Mouse (Mus musculus) left cerebral cortex, postnatal 25 days (tissue): ENCODE results near the gene Gm5244. TPM values are rescaled to one million over a fixed set of nuclear protein-coding genes. Genes with fewer than 3 reads are reported as not detected.

Experiments
- DNase-seq, 2 experiments: peaks; one replicate each; pipeline ENCODE4 v3.0.0; 2022; ENCODE audit warnings: low spot score in 2 of 2, mixed read lengths in 1 of 2
- intact Hi-C: fragments of 180-260 bp; cut with DNase I; formaldehyde crosslinking; loops from one replicate; pipeline ENCODE4 v1.15.1; 2025
- total RNA-seq, 2 experiments: library from RNA; stranded (reverse); gene quantifications; 2 replicates each; pipeline ENCODE4 v1.2.3; 2021

The Gm5244 gene
- not detected for total RNA-seq

DNA sequence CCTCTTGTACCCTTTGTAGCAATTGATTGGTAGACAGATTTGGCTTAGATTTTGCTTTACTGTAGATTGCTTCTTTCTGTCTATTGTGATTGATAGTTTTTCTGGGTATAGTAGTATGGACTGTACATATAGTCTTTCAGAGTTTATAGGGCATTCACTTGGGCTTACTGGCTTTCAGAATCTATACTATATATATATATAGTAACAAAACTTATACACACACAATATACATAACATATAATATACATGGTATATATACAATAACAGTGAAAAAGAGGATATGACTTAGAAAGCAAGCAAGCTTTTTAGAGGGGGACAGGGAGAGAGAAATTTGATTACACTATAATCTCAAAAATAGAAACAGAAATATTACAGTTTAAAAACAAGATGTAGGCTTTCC is at the start of gene Gm5244:
Gene Gm5244 (plus strand): TSS at position 301 of the 400 bp plus-strand sequence.
- intact Hi-C loops: no loop called here
- DNase-seq: no peak

DNA sequence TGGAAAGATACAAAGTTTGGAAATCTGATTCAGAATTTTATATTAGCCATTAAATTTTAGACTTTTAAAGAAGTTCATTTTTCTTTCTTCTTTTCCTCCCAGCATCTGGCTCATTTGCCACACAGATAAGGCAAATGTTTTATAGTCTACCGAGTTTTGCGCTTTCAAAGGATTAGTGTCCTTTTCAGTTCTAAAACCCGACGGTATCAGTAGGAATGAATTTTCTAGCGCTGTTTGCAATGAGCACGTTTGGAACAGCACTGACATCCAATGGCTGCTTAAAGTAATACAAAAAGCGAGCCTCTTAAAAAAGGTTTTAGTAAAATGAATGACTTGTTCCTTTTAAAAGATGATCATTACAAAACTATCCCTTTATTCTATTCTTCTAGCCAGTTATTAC is 49.4 kb upstream of the Gm5244 start:
- DNase-seq: peak in 1 of 2 experiments; percentile 47
- intact Hi-C loops: loop anchor here (2.0 to 5.0 kb wide), 3 partner anchors 200 to 295 kb away; partner anchors contain the start of genes Dtx4 and Gm4952

DNA sequence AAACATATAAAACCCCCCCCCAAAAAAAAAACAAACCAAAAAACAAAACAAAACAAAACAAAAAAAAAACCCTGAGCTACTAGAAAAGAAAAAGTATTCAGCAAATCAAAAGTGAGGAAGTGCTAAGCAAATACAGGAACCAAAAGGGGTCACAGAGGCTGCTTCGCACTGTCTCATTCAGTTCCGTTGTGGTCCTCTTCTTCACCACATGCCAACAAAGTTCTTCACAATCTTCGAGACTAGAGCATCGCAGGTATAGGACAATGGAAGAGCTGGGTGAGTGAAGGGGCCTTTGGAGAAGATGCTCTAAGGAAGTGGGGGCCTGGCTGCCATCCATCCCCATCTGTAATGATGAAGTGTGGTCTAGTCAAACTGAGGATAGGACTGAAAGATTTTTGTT is 48.1 kb upstream of the Gm5244 start:
- intact Hi-C loops: loop anchor here (5.0 kb wide), 2 partner anchors 201 to 296 kb away; partner anchors contain the start of genes Dtx4 and Gm4952
- no peak for DNase-seq

DNA sequence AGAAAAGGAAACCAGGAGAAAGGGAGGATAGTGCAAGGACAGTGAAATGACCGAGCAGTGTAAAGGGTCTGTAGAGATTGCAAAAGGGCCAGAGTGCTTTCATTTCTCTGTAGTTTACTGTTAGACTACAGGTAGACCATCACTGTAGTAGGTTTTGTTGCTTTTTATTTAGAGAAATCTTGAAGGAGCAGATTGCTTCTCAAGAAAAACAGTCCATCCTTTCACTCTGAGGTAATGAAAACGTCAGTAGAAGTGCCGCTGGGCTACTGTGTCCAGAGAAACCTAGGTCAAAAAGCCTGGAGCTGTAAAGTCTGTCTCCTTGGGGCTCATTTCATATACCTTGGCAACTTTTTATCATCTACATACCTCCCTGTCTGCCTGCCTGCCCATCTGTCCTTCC is 47.4 kb upstream of the Gm5244 start:
- intact Hi-C loops: loop anchor here (5.0 kb wide), 2 partner anchors 202 to 297 kb away; partner anchors contain the start of genes Dtx4 and Gm4952
- DNase-seq: no peak

DNA sequence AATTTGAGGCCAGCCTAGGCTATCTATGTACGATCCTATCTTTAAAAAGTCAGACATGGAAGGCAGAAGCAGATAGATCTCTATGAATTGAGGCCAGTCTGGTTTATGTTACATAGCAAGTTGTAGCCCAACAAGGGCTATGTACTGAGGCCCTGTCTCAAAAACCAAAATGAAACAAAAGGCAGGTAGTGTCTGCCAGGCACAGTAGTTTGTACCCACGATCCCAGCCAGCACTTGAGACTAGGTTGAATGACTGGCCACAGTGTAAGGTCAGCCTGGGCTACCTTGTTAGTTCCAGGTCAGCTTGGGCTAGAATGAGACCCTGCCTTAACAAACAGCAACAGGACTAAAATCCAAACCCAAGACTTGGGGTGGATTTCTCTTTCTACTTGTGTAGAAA is 45.9 kb upstream of the Gm5244 start:
- no peak for DNase-seq
- intact Hi-C loops: no loop called here

DNA sequence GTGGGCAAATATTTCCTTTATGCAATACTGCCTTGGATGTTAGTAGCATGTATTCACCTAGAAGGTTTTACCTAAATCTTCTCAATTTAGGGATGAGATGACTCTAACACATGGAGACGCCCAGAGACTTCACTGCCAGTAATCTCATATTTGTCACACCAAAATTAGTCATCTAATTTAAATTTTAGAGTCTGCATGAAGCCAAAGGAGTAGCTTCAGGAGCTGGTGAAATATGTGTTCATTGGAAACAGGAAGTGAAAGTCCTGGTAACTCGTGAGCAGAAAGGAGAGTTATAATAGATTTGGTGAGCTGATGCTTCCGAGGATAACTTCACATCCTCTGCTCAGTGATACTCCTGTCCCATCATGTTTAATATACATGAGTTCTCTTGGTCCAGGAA is 45.4 kb upstream of the Gm5244 start:
- intact Hi-C loops: no loop called here
- peak in 1 of 2 experiments; percentile 26 for DNase-seq

DNA sequence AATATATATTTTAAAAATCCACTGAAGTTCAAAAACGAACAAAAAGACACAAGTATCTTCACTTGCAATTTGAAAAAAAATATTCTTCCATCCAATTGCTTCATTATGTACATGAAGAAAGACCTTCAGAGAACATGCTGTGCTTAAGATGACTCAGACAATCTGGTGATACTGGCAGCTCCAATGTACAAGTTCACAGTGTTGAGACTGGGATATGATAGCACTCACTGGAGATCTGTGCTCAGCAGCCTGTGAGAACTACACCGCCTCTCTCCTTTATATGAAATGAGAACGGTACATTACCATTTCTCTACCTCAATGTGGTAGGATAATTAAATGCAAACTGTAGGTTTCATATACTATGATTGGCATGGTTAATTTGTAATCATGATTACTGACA is 43.7 kb upstream of the Gm5244 start:
- intact Hi-C loops: no loop called here
- DNase-seq: peak; percentile 44 to 90

DNA sequence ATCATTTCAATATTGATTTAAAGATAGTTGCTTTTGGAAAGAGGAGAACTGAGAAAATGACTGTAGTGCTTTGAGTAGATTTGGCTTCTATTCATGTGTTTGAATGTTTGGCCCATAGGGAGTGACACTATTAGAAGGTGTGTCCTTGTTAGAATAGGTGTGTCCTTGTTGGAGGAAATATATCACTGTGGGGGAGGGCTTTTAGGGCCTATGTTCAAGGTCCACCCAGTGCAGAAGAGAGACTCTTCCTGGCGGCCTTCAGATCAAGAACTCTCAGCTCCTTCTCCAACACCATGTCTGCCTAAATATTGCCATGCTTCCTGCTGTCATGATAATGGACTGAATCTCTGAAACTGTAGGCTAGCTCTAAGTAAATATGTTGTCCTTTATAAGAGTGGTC is 42.2 kb upstream of the Gm5244 start:
- no peak for DNase-seq
- intact Hi-C loops: no loop called here

DNA sequence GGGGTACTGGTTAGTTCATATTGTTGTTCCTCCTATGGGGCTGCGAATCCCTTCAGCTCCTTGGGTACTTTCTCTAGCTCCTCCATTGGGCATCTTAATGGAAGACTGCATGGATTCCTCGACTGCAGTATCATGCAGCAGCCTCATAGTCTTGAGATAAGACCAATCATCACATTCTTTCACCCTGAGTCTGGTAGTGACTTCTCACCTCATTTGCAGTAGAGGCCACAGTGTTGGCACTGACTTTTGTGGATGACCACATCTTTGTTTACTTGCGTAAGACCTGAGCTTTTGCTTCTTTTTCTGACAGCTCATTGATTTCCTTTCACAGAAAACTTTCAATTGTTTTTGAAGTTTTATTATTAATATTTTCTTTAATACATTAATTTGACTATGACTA is 40.8 kb upstream of the Gm5244 start:
- intact Hi-C loops: no loop called here
- no peak for DNase-seq

DNA sequence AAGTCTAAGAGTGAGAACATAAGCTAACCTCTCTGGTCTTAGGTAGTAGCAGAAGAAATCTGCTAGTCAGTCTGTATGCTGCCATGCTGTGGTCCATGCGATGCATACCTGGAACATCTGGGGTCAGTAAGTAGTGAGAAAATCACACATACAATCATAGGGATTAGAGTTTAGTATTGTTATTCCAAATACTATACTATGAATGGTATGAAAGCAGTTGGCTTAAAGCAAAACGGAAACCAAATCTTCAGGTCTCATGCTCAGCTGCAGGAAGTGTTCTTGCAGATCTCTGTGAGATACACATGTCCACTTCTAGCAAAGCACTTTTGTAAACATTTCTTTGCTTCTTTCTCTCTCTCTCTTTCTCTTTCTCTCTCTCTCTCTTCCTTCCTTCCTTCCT is 40.3 kb upstream of the Gm5244 start:
- no peak for DNase-seq
- intact Hi-C loops: no loop called here

DNA sequence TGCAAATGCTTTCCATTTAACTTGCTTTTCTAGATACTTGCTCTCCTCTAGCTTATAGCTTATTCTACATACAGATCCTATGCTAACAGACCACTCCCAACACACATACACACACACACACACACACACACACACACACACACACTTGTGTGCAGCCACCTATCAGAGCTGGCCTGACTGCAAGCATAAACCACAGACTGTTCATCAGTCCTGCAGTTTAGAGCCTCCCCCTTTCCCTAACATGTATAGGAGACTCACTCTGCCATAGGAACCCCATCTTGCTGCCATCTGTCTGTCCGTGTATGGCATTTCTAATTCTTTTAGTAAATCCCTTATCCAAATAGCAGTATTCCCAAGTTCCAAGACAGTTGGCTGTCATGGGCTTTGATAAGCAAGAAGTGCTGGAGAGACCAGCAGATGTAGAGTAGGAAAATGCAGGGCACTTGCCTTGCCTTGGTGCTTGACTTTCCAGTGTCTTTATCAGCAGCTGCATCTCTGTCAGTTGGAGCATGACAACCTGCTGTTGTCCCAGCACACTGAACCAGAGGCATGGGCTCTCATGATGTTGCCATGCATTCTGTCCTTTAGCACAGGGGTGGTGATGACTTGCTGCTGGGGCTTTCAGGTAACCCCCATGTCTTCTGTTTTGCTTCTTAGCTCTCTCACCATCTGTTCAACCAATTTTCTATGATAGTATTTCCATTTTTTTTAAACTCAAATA is 33.7 kb upstream of the Gm5244 start:
- intact Hi-C loops: no loop called here
- no peak for DNase-seq

DNA sequence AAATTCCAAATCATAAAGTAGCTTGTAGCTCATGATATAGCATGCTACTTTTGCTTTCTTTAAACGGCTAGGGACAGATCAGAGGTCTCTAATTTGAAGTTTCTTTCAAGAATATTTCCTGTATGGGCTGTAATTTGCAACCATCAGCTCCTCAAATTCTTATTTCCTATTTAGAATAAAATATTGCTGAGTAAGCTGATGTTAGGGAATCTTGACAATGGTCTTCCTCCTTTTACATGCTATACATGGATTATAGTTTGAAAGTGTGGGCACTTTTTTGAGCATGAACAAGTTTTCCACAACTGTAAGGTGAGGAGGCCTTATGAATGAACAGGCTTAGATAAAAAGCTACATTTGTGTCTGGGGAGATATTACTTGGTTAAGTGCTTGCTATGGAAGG is 32.6 kb upstream of the Gm5244 start:
- intact Hi-C loops: no loop called here
- DNase-seq: no peak

DNA sequence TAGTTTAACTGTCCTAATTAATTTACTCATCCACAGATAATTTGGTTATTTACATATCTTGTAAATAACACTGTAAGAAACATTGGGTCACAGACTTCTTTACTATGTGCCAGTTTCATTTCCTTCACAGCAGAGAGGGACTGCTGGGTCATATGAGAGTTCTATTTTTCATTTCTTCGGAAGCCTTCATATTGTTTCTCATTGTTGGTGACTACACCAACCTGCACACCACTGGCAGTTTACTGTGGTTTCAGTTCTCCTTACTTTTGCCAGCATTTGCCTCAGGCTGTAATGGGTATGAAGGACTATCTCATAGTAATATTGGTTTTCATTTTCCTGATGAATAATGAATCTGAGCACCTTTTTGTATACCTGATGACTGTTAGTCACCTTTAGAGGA is 28.0 kb upstream of the Gm5244 start:
- intact Hi-C loops: loop anchor here (5.0 kb wide), 1 partner anchor 301 kb away; no protein-coding TSS in a partner anchor

DNA sequence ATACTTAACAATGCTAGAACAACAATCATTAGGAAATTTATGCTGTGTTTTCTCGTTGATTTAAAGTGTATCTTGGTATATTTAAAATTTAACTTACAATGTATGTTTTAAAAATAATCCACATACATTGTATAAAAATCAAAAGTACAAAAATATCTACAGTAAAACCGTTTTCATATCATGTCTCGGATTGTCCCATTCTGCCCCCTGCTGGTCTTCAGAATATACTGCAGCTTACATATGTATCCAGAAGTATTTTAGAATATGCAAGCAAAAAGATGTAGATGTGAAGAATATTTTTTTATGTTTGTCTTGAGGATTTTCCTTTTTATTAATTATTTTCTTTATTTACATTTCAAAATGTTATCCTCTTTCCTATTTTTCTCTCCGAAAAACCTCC is 26.1 kb upstream of the Gm5244 start:
- intact Hi-C loops: no loop called here
- DNase-seq: peak; percentile 19 to 32

More for the DNA sequence above, 28.0 kb upstream of the Gm5244 start:
- DNase-seq: no peak

DNA sequence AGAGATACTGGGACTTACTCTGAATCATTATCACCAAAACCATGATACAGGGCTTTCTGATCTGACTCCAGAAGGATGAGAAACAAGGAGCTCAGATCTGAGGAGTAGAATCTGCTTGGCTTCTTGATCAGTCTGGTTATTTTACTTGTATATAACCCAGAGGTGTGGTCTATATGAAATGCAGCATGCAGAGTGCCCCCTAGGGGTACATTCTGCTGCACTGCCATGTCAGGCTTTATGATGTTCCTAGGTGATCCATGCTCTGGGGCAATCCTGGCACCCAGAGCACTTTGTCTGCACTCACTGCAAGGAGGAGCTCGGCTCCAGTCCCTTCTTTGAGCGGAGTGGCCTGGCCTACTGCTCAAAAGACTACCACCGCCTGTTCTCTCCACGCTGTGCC is 21.9 kb upstream of the Gm5244 start:
- intact Hi-C loops: no loop called here
- DNase-seq: no peak

DNA sequence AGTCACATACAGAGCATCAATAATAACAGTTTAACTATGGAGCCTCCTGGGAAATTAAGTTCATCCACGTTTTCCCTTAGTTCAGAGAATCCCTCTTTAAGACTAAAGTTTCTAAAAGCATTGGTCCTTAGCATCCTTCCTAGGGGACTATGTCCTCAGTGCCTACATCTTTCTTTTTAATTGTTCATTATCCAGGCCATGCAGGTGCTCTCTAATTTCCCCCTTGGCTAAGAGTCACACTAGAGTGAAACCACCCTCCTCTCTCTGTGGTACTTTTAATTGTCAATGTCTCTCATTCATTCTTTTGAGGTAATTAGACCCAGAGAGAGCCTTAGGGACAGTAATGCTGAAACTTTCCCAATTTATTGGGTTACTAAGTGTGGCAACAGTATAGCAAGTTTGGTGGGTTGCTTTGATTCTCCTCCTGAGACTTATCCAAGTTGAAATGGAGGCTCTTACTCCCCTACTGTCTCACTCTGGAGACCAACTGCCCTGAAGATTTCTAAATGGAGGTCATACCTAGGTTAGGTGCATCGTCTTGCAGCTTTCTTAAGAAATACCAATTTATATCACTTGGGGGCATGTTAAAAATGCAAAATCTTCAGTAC is 15.6 kb upstream of the Gm5244 start:
- no peak for DNase-seq
- intact Hi-C loops: no loop called here

DNA sequence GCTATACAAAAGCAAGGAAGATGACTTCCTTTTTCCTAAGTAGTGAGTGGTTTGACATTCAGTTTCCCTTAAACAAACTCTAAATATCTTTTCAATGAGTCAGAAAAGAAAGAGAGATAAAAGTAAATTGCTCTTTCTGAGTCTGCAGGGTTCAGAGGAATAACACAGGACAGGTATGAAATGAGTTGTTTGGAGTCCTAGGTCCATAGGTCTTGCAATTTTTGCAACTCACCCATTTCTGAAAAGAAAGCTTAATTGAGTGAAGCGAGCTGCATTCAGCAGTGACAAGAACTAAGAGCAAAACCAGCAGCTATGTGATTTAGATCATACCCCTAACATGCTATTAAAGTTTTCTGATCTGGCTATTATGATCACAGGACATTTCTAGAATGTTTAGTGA is 14.9 kb upstream of the Gm5244 start:
- intact Hi-C loops: no loop called here
- DNase-seq: no peak

DNA sequence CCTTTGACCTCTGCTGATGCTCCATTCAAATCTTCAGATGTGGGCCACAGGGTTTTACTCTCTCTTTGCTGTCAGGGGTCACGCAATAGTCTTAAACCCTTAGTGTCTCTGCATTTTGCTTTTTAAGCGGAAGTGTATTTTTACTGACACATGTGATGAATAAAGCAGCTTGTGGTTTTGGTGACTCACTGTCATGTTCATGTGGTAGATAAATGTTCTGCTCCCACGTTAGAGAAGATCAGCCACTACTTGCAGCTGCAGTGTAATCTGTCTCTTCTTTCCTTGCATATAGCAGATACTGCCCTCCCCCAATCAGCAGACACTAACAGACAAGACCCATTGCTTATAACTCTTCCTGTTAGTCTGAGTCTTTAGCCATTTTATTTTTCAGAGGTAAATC is 12.9 kb upstream of the Gm5244 start:
- intact Hi-C loops: no loop called here
- DNase-seq: peak; percentile 3 to 62

DNA sequence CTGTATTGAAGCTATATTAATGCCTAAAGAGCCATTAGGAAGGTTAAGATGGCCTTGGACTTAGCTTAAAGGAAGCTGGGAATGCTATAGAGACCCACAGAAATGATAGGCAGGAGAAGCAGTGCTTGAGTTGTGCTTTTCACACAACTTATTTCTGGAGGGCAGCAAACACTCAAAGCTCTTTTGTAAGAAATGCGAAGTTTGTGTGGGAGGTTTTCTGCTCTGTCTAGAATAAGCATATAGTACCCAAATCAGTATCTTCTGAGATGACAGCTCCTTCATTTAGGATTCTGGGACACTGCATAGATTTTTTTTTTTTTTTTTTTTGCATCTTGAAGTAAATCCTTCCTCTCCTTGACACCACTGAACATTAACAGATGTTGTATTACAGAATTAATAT is 8.0 kb upstream of the Gm5244 start:
- DNase-seq: peak in 1 of 2 experiments; percentile 60
- intact Hi-C loops: no loop called here

DNA sequence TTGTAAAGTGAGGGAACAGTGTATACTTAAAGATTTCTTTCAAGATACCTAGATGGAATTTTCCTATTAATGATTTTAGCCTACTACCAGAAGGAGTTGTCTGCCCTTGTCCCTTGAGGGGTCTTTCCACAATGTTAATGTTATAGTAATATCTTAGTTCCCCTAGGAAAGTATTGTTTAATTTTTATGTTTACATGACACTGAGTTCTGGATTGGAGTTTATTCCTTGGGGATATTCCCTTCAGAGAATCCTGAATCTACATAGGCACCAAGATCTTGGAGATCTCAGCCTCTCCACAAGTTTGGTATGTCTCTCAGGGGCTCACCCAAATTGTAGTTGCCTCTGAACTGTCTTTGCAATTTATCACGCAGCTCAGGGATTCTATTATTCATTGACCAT is 10.5 kb downstream of the Gm5244 start, which contains the start of gene Olfr1444:
Gene Olfr1444 (plus strand): TSS at position 301 of the 400 bp plus-strand sequence.
- intact Hi-C loops: no loop called here
- no peak for DNase-seq

DNA sequence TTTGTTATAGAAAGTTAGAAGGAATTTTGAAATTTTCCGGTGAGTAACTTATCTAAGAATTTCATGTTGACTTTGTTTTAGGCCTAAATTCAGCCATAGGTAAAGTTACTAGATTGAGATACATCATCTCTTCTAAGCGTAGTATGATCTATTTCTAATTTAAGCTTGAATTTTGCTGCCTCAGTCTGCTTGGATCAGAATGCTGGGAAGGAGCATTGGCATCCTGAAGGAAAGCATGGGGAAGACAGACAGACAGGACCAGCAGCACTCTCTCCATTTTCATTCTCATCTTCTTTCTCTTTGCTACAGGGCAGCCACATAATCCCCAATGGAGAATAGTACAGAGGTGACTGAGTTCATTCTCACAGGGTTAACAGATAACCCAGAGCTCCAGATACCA is 37.1 kb downstream of the Gm5244 start, which contains the start of gene Olfr1445:
Gene Olfr1445 (plus strand): TSS at position 301 of the 400 bp plus-strand sequence.
- DNase-seq: no peak
- intact Hi-C loops: no loop called here
